Mouse (Mus musculus) forebrain, embryonic 16.5 days (tissue): ENCODE data around the gene Sos2. TPM values are rescaled to one million over a fixed set of nuclear protein-coding genes. Genes with fewer than 3 reads are reported as not detected.
"Not testable (repeated sequence)": the region's sequence is repeated elsewhere in the genome, so short reads cannot be mapped to it uniquely, and the experiment has no call there.

ENCODE experiments used
- ATAC-seq: fragments of 200-750 bp; cut with Nextera tagmentation; 2 replicates; pipeline ENCODE4 v1.8.0; 2017; ENCODE audit warnings: mild to moderate bottlenecking, moderate library complexity
- H3K27ac ChIP-seq: fragments of 300-500 bp; sonication (generic); 2 replicates; pipeline ENCODE4 v1.5.1; 2014; ENCODE audit warnings: low read length, control low read depth
- H3K27me3 ChIP-seq: fragments of 300-500 bp; sonication (generic); replicated peaks from 2 replicates; pipeline ENCODE4 v1.6.1; 2014; ENCODE audit warnings: low read length; ENCODE audit not compliant: control insufficient read depth, insufficient read depth
- H3K36me3 ChIP-seq: fragments of 300-500 bp; sonication (generic); 2 replicates; pipeline ENCODE4 v1.6.1; 2014; ENCODE audit not compliant: control insufficient read depth, insufficient read depth
- H3K4me1 ChIP-seq: fragments of 300-500 bp; sonication (generic); replicated peaks from 2 replicates; pipeline ENCODE4 v1.6.1; 2014; ENCODE audit warnings: low read length; ENCODE audit not compliant: control insufficient read depth, insufficient read depth
- H3K4me2 ChIP-seq: fragments of 300-500 bp; sonication (generic); 2 replicates; pipeline ENCODE4 v1.6.1; 2014; ENCODE audit warnings: mild to moderate bottlenecking, low read length, control low read depth
- H3K4me3 ChIP-seq: fragments of 300-500 bp; sonication (generic); replicated peaks from 2 replicates; pipeline ENCODE4 v1.5.1; 2014; ENCODE audit warnings: mild to moderate bottlenecking, low read length, control low read depth
- H3K9ac ChIP-seq: fragments of 300-500 bp; sonication (generic); replicated peaks from 2 replicates; pipeline ENCODE4 v1.6.1; 2014; ENCODE audit warnings: low read depth, low read length, control low read depth
- H3K9me3 ChIP-seq: fragments of 300-500 bp; sonication (generic); 2 replicates; pipeline ENCODE4 v1.6.1; 2016; ENCODE audit warnings: low read length; ENCODE audit not compliant: control insufficient read depth
- WGBS: fragments of 180-500 bp; shearing (Covaris S2); extraction: QIAGEN DNeasy Blood & Tissue Kit; methylation state at CpG from one replicate; pipeline ENCODE4 v1.1.7; 2014; 5-methylcytosine and 5-hydroxymethylcytosine counted together
- polyA plus RNA-seq: library from polyadenylated mRNA; unstranded; fragments of >200 nt; fragmentation: Nextera tagmentation; extraction: Ambion mirVana; gene quantifications from 2 replicates; pipeline ENCODE4 v1.2.1, GENCODE M21; 2015

Gene Sos2
- polyA plus RNA-seq, 1 experiment from 2014 or later: 11.8 TPM

DNA sequence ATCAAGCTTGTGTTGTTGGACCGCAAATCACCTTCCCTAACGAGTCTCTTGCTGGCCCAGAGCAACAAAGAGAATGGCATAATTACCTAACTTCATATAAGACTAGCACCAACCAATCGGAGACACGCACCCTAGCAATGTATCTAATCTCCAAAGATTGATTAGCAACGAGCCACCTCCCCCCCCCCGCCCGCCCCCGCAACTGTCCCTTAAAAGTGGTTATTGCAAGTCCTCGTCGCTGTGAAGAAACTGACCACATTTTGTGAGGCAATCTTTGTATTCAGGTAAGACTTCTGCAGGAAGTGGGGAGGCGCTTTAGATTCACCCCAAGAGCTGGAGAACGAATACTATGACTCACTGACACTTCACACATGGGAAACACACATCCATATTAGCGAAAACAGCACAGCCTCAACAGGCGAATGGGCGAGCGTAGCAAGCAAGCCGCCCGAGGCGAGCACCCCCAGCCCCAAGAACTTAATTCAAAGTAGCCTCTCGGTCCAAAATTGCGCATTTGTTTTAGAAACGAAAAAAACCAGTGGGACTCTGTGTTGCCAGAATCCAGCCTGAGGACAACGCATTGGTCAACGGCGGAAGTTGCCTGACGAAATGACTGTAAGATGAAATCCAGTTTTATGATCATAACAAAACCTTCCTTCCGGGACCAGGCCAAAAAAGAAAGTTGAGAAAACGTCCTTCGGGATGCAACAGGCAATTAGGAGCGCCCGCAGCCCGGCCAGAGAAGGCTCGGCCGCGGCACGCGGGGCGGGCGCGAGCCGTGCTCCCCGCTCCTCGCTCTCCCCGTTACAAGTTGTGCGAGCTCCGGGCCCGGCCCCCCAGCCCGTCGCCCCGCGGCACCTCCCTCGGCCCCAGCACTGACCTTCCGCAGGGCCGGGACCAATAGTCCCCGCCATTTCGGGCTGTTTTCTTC is 752 bp downstream of the Sos2 start:
- Histone ChIP-seq H3K9me3 (no peaks in the 10 kb centered on the region), H3K27ac (peak overlapping the region; percentile 95), H3K4me3 (peak overlapping the region; percentile 97), H3K4me1 (peaks cover 15% of the 10 kb centered on the region), H3K27me3 (no peaks in the 10 kb centered on the region), H3K36me3 (no peaks in the 10 kb centered on the region), H3K9ac (peak overlapping the region; percentile 92), H3K4me2 (peak overlapping the region; percentile 65)
- under 1% methylated on average over 56 of the region's 56 CpGs for WGBS
- ATAC-seq: peak; percentile 49

DNA sequence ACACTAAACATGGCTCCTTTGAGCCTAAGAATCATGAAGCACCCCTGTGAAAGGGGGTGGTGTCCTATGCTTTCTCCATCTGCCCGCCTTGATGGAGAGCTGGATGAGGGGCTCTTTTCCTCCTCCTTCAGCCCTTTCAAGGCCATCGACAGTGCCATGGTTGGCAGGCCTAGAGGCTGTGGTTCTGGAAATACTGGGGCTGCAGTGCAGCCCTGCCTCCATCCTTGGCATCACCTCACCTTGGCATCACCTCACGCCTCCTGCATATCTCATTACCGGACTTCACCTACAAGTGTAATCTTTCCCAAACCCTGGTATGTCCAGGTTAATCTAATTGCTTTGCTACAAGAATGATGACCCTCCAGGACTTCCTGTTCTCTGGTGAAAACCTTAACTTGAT is 5.5 kb downstream of the Sos2 start:
- Histone ChIP-seq H3K36me3 (no peaks in the 10 kb centered on the region), H3K9me3 (no peaks in the 10 kb centered on the region), H3K27ac (no peak overlapping the region), H3K4me3 (no peak overlapping the region), H3K9ac (no peak overlapping the region), H3K27me3 (no peaks in the 10 kb centered on the region), H3K4me1 (peaks cover 10% of the 10 kb centered on the region), H3K4me2 (no peak overlapping the region)
- 86% methylated on average over 4 of the region's 4 CpGs for WGBS
- no peak for ATAC-seq

DNA sequence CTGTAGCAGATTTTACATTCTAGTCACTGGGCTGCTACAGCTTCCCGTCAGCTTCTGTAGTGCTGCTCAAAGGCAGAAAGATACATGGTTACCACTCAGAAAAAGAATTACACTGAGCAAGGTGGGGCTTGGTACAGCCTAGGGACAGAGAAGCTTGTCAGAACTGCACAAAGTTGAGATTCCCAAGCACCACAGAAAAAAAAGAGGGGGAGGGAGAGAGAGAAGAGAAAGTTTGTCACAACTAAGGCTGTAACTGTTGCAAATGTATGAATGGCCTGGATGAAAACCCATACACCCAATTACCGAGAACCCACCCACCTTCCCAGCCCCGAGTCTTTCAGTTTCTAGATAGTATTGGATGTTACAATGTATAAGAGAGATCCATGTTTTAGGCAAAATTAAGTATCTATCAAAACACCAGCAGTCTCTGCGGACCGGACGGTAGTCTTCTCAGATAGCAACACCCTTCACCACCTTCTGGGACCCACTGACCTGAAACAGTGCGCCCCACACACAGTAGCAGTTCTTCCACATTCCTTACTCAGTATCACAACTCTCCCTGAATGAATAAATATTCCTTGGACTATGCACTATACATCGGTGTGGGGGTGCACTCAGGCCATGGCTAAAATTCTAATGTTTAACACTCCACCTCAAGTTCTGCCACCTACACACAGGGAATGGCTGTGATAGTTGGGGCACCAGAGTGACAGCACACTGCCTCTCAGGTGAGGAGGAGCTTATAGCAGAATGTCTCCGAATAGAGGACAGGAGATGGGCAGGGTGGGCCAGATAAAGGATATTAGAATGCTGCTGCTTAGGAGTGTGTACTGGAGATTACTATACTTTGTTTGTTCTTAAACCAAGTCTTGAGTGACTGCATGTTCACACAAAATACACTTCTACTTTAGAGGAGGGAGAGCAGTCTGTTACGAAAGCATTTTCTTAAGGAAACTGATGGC is 6.8 kb downstream of the Sos2 start:
- WGBS: 86% methylated on average over 10 of the region's 10 CpGs
- H3K9me3 ChIP-seq: no peaks in the 10 kb centered on the region
- H3K36me3 ChIP-seq: no peaks in the 10 kb centered on the region
- 0 out of 2 replicates have a peak, but pooled peaks cover 2% of the 10 kb centered on the region for H3K4me1 ChIP-seq
- no peak overlapping the region for H3K4me2 ChIP-seq
- no peak overlapping the region for H3K4me3 ChIP-seq
- no peak overlapping the region for H3K27ac ChIP-seq
- no peaks in the 10 kb centered on the region for H3K27me3 ChIP-seq
- H3K9ac ChIP-seq: no peak overlapping the region
- no peak for ATAC-seq

DNA sequence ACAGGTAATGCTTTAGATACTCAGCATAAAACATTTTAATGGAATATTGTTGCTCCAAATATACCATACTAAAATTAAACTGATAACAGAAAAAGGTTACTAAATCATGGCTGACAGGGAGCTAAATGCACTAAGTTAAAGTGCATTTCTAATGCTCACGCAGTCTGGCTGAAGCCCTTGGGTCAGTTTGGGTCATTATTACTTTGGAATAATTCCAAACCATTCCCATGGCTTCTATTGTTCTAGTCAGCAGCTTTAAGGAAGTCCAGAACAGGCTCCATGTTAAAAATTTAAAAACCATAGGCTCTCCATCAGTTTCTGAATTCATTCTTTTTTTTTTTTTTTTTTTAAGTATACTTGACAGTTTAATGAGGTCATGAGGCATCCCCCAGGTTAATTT is 7.5 kb downstream of the Sos2 start:
- H3K36me3 ChIP-seq: no peaks in the 10 kb centered on the region
- no peaks in the 10 kb centered on the region for H3K27me3 ChIP-seq
- H3K4me2 ChIP-seq: no peak overlapping the region
- H3K9me3 ChIP-seq: no peaks in the 10 kb centered on the region
- no peak overlapping the region for H3K4me3 ChIP-seq
- no peaks in the 10 kb centered on the region for H3K4me1 ChIP-seq
- no peak overlapping the region for H3K27ac ChIP-seq
- no peak for ATAC-seq
- 78% methylated on average over 1 of the region's 1 CpGs for whole genome bisulfite sequencing
- no peak overlapping the region for H3K9ac ChIP-seq

DNA sequence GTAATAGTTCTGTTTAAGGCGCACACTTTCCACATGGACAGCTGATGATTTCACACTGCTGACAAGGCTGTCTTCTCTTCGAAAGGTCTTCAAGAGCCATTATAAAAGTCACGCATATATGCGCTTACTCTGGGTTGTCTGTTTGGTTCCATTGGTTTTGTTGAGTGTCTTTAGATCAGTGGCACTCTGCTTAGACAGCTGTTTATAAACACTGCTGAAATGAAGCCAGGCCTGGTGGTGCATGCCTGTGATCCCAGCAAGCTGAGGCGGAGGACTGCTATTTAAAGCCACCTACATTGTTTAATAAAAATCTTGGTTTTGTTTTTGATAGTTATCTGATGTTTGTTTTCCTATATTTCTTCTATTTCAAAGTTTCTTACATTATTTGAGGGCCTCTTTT is 14.9 kb downstream of the Sos2 start:
- Histone ChIP-seq H3K36me3 (no peaks in the 10 kb centered on the region), H3K27me3 (no peaks in the 10 kb centered on the region), H3K27ac (no peak overlapping the region), H3K9me3 (no peaks in the 10 kb centered on the region), H3K4me1 (no peaks in the 10 kb centered on the region), H3K4me2 (no peak overlapping the region), H3K4me3 (no peak overlapping the region), H3K9ac (no peak overlapping the region)
- 91% methylated on average over 5 of the region's 5 CpGs for WGBS
- ATAC-seq: no peak

DNA sequence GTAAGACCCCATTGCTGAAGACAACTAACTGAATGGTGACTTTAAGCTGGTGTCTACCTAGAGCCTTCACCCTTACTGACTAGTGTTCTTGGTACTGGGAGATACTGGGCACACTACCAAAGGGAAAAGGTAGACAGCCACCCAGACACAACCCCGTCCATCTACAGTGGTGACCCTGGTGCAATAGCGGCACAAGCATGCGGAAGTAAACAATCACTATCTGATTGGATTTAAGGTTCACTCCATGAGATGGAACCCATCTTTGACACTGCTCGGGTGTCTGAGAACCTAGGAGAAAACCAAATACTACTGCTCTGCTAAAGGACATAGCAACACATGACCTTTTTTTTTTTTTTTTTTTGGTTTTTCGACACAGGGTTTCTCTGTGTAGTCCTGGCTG is 20.0 kb downstream of the Sos2 start:
- no peak overlapping the region for H3K9ac ChIP-seq
- 98% methylated on average over 5 of the region's 5 CpGs for WGBS
- no peaks in the 10 kb centered on the region for H3K9me3 ChIP-seq
- no peak for ATAC-seq
- H3K36me3 ChIP-seq: no peaks in the 10 kb centered on the region
- no peaks in the 10 kb centered on the region for H3K4me1 ChIP-seq
- no peaks in the 10 kb centered on the region for H3K27me3 ChIP-seq
- H3K27ac ChIP-seq: no peak overlapping the region
- H3K4me2 ChIP-seq: no peak overlapping the region
- H3K4me3 ChIP-seq: no peak overlapping the region

DNA sequence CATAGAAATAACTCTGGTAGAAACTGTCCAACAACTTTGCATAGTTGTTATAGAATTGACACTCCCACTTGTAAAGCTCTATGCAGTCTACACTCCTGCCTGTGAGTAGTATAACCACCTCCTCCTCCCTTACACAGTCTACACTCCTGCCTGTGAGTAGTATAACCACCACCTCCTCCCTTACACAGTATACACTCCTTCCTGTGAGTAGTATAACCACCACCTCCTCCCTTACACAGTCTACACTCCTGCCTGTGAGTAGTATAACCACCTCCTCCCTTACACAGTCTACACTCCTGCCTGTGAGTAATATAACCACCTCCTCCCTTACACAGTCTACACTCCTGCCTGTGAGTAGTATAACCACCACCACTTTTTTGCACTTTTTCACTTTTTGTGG is 27.7 kb downstream of the Sos2 start:
- H3K4me3 ChIP-seq, H3K36me3 ChIP-seq, H3K9ac ChIP-seq, H3K4me1 ChIP-seq, H3K9me3 ChIP-seq, H3K27me3 ChIP-seq, H3K4me2 ChIP-seq, H3K27ac ChIP-seq: not testable (repeated sequence)
- ATAC-seq: peak; percentile 80

DNA sequence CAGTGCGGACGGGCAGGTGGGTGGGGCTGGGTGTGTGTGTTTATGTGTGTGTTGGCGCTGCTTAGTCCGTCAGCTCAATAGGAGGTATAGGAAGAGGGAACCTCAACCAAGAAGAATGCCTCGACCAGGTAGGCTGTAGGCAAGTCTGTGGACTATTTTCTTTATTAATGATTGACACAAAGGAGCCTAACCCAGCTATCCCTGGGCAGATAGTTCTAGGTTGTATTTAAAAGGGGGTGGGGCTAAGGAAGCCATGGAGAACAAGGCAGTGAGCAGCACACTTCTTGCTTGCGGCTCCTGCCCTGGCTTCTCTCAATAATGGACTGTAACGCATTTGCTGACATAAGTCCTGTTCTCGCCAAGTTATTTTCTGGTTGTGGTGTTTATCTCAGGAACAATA is 32.1 kb downstream of the Sos2 start:
- Histone ChIP-seq H3K27me3 (no peaks in the 10 kb centered on the region), H3K4me3 (no peak overlapping the region), H3K9me3 (no peaks in the 10 kb centered on the region; the same call in 1 of the 2 replicates), H3K27ac (no peak overlapping the region), H3K36me3 (peaks cover 8% of the 10 kb centered on the region), H3K4me1 (peaks cover 5% of the 10 kb centered on the region), H3K9ac (no peak overlapping the region), H3K4me2 (no peak overlapping the region)
- WGBS: 83% methylated on average over 8 of the region's 8 CpGs
- ATAC-seq: no peak
